Mouse (Mus musculus) embryo, embryonic 10 days (tissue): ENCODE data around the gene Cym.

ENCODE experiments used
- DNase-seq: peaks from one replicate; pipeline ENCODE4 v3.0.0-alpha.2; 2015; ENCODE audit warnings: low spot score

Cym gene

DNA sequence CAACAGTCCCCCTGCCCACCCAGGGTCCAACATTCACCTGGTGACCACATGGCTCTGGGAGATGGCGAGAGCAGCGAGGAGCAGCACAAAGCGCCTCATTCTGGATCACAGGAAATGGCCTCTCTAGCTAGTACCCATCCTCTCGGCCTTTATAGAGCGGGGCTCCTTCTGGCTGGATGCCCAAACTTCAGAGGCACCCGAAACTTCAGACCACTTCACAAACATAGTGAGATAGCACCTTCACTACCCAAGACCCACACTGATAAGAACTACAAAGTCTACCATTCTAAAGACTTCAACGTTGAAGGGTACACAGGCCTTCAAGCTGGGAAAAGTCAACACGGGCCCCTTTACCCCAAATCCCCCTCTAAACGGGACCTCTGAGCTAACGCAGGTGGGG lies at the start of gene Cym:
Gene Cym (minus strand): TSS at position 125 of the 400 bp plus-strand sequence.
- no peak for DNase-seq

DNA sequence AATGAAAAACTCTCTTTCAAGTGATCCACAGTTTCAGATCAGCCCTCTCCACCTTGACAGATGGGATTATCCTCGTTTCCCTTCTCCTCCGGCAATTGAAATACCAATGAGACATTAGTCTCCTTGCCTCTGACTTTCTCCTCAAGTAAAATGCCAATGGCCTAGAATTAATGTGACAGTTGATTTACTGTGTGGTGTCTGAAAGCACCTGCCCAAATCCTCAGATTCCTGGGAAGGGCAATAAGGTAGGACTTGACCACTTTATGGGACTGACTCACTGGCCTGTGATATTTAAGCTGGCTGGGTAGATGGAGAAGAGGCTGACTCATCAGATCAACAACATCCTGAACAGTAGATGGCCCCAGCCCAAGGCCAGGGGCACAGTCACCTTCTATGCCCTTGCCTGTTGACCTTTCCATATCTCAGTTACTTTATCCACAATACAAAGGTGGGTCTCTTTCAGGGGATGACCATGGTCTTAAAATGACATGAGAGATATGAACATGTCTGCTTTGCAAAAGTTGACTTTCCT lies 45.3 kb upstream of the Cym start:
- DNase-seq, result no peak

- DNase-seq, result no peak
Observed at GRCm38 (mm10) chr3:107261851-107262165, 40.3 kb upstream of the Cym start.

DNA sequence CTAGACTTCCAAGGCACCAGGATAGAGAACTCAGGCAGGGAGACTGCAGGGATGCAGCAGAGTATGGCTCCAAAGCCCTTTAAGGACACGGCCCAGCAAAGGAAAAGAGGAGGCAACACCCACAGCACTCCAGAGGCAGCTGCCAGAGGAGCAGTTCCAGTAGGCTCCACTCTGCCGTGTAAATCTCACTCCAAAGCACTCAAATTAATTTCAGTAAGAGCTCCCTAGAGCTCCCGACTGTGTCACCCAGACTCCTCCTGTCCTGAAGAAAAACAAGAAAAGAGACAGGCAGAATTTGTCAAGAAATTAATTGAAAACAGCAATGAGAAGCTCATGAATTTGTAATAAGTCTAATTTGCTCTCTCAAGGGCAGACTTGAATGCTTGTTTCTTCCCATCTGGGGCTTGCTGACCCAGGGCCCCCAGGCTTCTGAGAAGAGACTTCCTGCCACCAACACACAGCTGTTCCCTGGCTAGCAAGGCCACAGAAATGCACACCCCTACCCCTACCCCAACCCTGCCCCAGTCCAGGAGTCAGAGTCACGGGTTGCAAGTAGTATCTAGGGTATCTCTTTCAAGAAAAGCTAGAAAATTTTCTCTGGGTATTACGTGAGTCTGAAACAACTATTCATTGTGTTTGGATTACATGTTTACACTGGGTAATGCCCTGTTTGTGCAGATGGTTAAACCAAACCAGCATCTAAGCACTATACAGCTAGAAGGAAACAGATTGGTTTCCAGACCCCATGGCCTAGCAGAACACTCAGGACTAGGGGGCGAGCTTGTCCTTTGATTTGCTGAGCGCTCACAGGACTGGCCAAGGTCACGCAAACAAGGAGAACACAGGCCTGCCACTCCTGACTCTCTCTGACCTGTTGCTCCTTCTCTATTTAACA lies 39.7 kb upstream of the Cym start:
- peak; percentile 37 for DNase-seq

- DNase-seq, result no peak
Observed at GRCm38 (mm10) chr3:107257924-107258323, 36.4 kb upstream of the Cym start.

- DNase-seq, result no peak
Observed at GRCm38 (mm10) chr3:107256724-107257123, 35.2 kb upstream of the Cym start.

- no peak for DNase-seq
Observed at GRCm38 (mm10) chr3:107255992-107256391, 34.5 kb upstream of the Cym start.

DNA sequence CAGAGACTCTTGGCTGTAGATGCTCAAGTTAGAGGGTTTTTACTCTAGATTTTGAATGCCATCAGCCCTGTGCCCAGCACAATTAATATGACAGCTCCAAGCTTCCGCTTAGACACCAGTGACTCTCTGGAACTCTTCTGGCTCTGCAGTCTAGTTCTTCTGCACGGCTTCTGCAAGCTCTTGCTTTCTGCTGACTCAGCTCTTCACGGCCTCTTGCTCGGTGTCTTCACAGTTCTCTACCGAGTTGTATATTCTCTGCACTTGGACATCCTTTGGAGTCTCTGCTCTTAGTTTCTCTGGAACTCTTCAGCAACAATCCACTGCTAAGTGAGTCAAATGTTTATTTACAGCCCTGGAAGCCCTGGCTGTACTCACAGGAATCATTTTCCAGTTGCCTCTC lies 32.4 kb upstream of the Cym start:
- no peak for DNase-seq

DNA sequence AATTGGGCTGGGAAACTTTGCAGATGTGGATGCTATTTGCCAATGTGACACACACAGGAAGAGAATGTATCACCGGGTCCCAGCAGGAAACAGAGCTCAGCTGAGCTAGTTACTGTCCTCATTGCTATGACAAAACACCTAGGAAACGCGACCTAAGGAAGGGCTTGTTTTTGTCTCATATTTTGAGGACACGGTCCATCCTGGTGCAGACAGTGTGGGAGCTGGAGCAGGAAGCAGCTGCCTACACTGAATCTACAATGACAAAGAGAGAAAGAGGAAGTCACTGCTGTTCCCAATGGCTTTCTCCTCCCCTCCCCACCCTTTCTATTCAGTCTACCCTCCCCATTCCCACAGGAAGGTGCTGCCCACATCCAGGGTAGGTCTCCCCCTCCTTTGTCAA lies 30.5 kb upstream of the Cym start:
- peak; percentile 14 for DNase-seq

DNA sequence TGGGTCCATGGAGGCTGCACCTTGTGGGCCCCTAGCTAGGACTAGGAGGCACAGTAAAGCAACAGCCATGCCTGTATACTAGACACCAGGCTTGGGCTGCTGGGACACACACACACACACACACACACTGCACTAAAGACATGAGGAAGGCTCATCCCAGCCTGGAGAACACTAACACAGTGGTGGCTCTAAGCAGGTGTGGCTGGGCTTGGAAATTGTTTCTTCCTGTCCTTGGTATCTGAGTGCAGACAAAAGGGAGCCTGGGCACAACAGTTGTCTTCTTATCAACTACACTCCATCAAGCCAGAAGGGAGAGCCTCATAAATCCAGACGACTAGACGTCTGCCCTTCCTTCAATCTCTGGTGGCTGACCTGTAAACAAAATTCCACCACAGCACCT lies 28.8 kb upstream of the Cym start:
- no peak for DNase-seq

DNA sequence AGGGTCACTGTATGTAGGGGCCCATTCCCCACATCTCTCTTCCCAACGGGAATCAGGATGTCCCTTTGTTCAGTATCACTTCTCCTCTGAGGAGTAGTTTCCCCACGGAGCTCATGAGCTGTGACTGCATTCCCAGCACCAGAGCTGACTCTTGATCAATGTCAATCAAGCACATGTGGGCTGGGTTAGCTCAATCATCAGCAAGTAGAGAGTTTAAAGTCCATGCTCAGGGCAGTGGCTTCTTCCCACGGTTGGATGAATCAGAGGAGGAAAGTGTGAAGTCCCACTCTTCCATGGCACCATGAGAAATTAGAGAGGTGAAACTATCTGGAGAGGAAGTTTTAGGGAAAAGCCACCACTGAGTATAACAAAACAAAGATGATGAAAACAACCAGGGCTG lies 27.5 kb upstream of the Cym start:
- DNase-seq, result no peak

DNA sequence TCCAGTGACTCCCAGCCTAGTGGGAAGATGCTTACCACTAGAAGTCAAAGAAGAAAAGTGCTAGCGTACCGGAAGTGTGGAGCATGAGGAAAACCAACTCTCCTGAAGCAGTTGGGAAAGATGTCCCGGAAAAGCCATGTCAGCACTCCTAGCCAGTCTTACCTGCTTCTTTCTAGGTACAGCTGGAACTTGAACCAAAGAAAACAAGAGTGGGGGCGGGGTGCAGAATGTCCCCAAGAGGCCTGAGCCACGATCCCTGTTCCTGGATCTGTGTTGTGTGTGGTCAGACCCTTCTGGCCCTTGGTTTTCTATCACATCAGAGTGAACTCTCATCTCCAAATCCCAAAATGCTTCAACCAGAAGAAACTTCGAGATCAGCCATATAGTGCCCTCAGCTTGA lies 25.3 kb upstream of the Cym start:
- DNase-seq, result no peak

- DNase-seq, result no peak
Observed at GRCm38 (mm10) chr3:107241389-107242094, 20.0 kb upstream of the Cym start.

GRCm38 (mm10) chr3:107239607-107240006 lies 18.1 kb upstream of the Cym start, which contains the start of gene Prok1:
Gene Prok1, minus strand, starts transcription at chr3:107239707.
- DNase-seq, result no peak

GRCm38 (mm10) chr3:107238471-107238980 lies 17.0 kb upstream of the Cym start:
- no peak for DNase-seq

DNA sequence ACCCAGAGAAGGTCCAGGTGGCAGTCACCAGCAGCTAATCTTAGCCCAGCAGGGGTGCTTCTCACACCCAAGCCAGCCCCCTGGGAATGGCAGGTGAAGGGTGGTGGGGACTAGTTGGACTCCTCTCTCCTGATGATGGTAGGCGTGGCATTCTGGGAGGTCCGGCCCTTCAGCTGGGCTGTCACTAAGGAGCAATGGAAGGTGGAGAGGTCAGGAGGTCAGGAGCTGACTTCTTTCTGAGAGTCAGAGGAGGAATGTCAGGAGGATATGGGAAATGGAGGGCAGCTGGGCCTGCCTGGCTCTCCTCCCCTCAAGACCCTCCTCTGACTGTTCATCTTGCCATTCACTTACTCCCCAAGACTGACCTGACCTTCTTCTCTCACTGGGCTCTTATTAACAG lies 16.5 kb upstream of the Cym start:
- peak; percentile 54 for DNase-seq

- DNase-seq, result no peak
Observed at GRCm38 (mm10) chr3:107233945-107234344, 12.4 kb upstream of the Cym start.

GRCm38 (mm10) chr3:107233351-107233813 lies 11.8 kb upstream of the Cym start:
- peak; percentile 92 for DNase-seq

DNA sequence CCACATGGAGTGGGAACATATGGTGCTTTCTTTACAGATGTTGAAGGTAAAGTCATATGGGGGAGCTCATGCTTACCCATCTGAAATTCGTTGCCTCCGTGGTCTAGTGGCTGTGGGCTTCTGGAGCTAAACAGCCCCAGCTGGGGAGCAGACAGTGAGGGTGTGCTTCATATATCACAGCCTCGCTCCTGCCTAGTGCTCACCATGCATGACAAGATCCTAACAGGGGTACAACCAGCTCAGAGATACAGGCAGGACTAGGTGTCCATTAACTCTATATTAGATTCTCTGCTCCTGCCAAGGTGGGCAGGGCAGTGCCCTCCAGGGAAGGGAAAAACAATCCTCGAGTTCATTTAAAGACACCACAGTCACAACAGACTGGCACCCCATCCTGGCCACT lies 9.7 kb upstream of the Cym start:
- no peak for DNase-seq

- no peak for DNase-seq
Observed at GRCm38 (mm10) chr3:107230527-107230926, 9.0 kb upstream of the Cym start, which contains the start of gene A630076J17Rik. Gene A630076J17Rik, plus strand, starts transcription at chr3:107230614.

- no peak for DNase-seq
Observed at GRCm38 (mm10) chr3:107229822-107230221, 8.3 kb upstream of the Cym start.

GRCm38 (mm10) chr3:107229221-107229620 lies 7.7 kb upstream of the Cym start:
- DNase-seq, result no peak

GRCm38 (mm10) chr3:107225820-107226219 lies 4.3 kb upstream of the Cym start:
- no peak for DNase-seq
